Mouse (Mus musculus) midbrain, embryonic 11.5 days (tissue): Measurements from ENCODE around the gene Klhl5. TPM values are rescaled to one million over a fixed set of nuclear protein-coding genes. Genes with fewer than 3 reads are reported as not detected.

Experiments
- ATAC-seq: fragments of 200-750 bp; cut with Nextera tagmentation; 2 replicates; pipeline ENCODE4 v1.8.0; 2017; ENCODE audit warnings: moderate TSS enrichment, moderate library complexity; ENCODE audit not compliant: low FRiP score
- DNase-seq: peaks from one replicate; pipeline ENCODE4 v3.0.0; 2015; ENCODE audit warnings: low spot score; ENCODE audit errors: missing footprints
- H3K27ac ChIP-seq: fragments of 300-500 bp; sonication (generic); 2 replicates; pipeline ENCODE4 v1.5.1; 2014; ENCODE audit warnings: low read depth, low read length
- H3K27me3 ChIP-seq: fragments of 300-500 bp; sonication (generic); 2 replicates; pipeline ENCODE4 v1.6.1; 2014; ENCODE audit warnings: mild to moderate bottlenecking, low read length, moderate library complexity, mixed read lengths; ENCODE audit not compliant: control insufficient read depth, insufficient read depth
- H3K36me3 ChIP-seq: fragments of 300-500 bp; sonication (generic); 2 replicates; pipeline ENCODE4 v1.6.1; 2014; ENCODE audit warnings: mild to moderate bottlenecking, low read length, moderate library complexity, mixed read lengths; ENCODE audit not compliant: control insufficient read depth, insufficient read depth
- H3K4me1 ChIP-seq: fragments of 300-500 bp; sonication (generic); 2 replicates; pipeline ENCODE4 v1.6.1; 2014; ENCODE audit warnings: low read length; ENCODE audit not compliant: control insufficient read depth, insufficient read depth
- H3K4me2 ChIP-seq: fragments of 300-500 bp; sonication (generic); 2 replicates; pipeline ENCODE4 v1.6.1; 2014; ENCODE audit warnings: mild to moderate bottlenecking, moderate library complexity
- H3K4me3 ChIP-seq: fragments of 300-500 bp; sonication (generic); 2 replicates; pipeline ENCODE4 v1.5.1; 2014; ENCODE audit warnings: low read depth, low read length
- H3K9ac ChIP-seq: fragments of 300-500 bp; sonication (generic); 2 replicates; pipeline ENCODE4 v1.6.1; 2014; ENCODE audit warnings: low read length
- H3K9me3 ChIP-seq: fragments of 300-500 bp; sonication (generic); 2 replicates; pipeline ENCODE4 v1.6.1; 2016; ENCODE audit warnings: low read length; ENCODE audit not compliant: control insufficient read depth
- WGBS: fragments of 180-500 bp; shearing (Covaris S2); extraction: QIAGEN DNeasy Blood & Tissue Kit; methylation state at CpG from one replicate; pipeline ENCODE4 v1.1.7; 2014; 5-methylcytosine and 5-hydroxymethylcytosine counted together
- polyA plus RNA-seq: library from polyadenylated mRNA; unstranded; fragments of >200 nt; fragmentation: Nextera tagmentation; extraction: Ambion mirVana; gene quantifications from 2 replicates; pipeline ENCODE4 v1.2.1, GENCODE M21; 2014

Klhl5 gene
- polyA plus RNA-seq, 1 experiment from 2014 or later = 20.6 TPM

GRCm38 (mm10) chr5:65146749-65147148 is 39.4 kb downstream of the Klhl5 start:
- DNase-seq (no peak), ATAC-seq (no peak)
- Histone ChIP-seq H3K27me3 (no peaks in the 10 kb centered on the region), H3K4me3 (no peak overlapping the region), H3K4me1 (no peaks in the 10 kb centered on the region), H3K36me3 (peaks cover 3% of the 10 kb centered on the region; the same call in 1 of the 2 replicates), H3K4me2 (no peak overlapping the region), H3K9me3 (no peaks in the 10 kb centered on the region), H3K9ac (no peak overlapping the region), H3K27ac (no peak overlapping the region)
- WGBS = 91% methylated on average over 6 of the region's 6 CpGs

- Histone ChIP-seq H3K36me3 (peaks cover 3% of the 10 kb centered on the region; the same call in 1 of the 2 replicates), H3K9me3 (no peaks in the 10 kb centered on the region), H3K4me1 (no peaks in the 10 kb centered on the region), H3K4me2 (no peak overlapping the region), H3K27ac (no peak overlapping the region), H3K4me3 (no peak overlapping the region), H3K27me3 (no peaks in the 10 kb centered on the region), H3K9ac (no peak overlapping the region)
- ATAC-seq = no peak
- DNase-seq = no peak
- 91% methylated on average over 6 of the region's 6 CpGs for WGBS
These were observed 42.4 kb downstream of the Klhl5 start for GRCm38 (mm10) chr5:65149706-65150105.

- no peaks in the 10 kb centered on the region for H3K9me3 ChIP-seq
- no peak for DNase-seq
- H3K9ac ChIP-seq = no peak overlapping the region
- ATAC-seq = no peak
- no peak overlapping the region for H3K4me2 ChIP-seq
- WGBS = 92% methylated on average over 8 of the region's 8 CpGs
- no peaks in the 10 kb centered on the region for H3K4me1 ChIP-seq
- no peaks in the 10 kb centered on the region for H3K27me3 ChIP-seq
- no peak overlapping the region for H3K27ac ChIP-seq
- H3K36me3 ChIP-seq = peaks cover 3% of the 10 kb centered on the region; the same call in 1 of the 2 replicates
- H3K4me3 ChIP-seq = no peak overlapping the region
These were observed 43.1 kb downstream of the Klhl5 start for GRCm38 (mm10) chr5:65150376-65150955.

GRCm38 (mm10) chr5:65151276-65151675 is 43.9 kb downstream of the Klhl5 start:
- Histone ChIP-seq H3K9me3 (no peaks in the 10 kb centered on the region), H3K4me3 (no peak overlapping the region), H3K27me3 (no peaks in the 10 kb centered on the region), H3K27ac (no peak overlapping the region), H3K36me3 (peaks cover 3% of the 10 kb centered on the region; the same call in 1 of the 2 replicates), H3K9ac (no peak overlapping the region), H3K4me1 (no peaks in the 10 kb centered on the region), H3K4me2 (no peak overlapping the region)
- no peak for DNase-seq
- WGBS = 94% methylated on average over 3 of the region's 3 CpGs
- no peak for ATAC-seq

GRCm38 (mm10) chr5:65151767-65152166 is 44.4 kb downstream of the Klhl5 start:
- H3K4me3 ChIP-seq = no peak overlapping the region
- no peak overlapping the region for H3K9ac ChIP-seq
- DNase-seq (no peak), ATAC-seq (no peak)
- H3K4me2 ChIP-seq = no peak overlapping the region
- H3K9me3 ChIP-seq = no peaks in the 10 kb centered on the region
- H3K27ac ChIP-seq = no peak overlapping the region
- H3K27me3 ChIP-seq = no peaks in the 10 kb centered on the region
- WGBS = 80% methylated on average over 5 of the region's 5 CpGs
- H3K36me3 ChIP-seq = peaks cover 3% of the 10 kb centered on the region; the same call in 1 of the 2 replicates
- no peaks in the 10 kb centered on the region for H3K4me1 ChIP-seq

- H3K27ac ChIP-seq = no peak overlapping the region
- H3K4me3 ChIP-seq = no peak overlapping the region
- no peak overlapping the region for H3K4me2 ChIP-seq
- WGBS = 96% methylated on average over 6 of the region's 6 CpGs
- H3K9me3 ChIP-seq = no peaks in the 10 kb centered on the region
- H3K27me3 ChIP-seq = no peaks in the 10 kb centered on the region
- DNase-seq (peak; percentile 33), ATAC-seq (no peak)
- H3K9ac ChIP-seq = no peak overlapping the region
- no peaks in the 10 kb centered on the region for H3K4me1 ChIP-seq
- H3K36me3 ChIP-seq = no peaks in the 10 kb centered on the region; the same call in 1 of the 2 replicates
These were observed 46.9 kb downstream of the Klhl5 start for GRCm38 (mm10) chr5:65154287-65154686.

GRCm38 (mm10) chr5:65156853-65157252 is 49.5 kb downstream of the Klhl5 start:
- Histone ChIP-seq H3K27me3 (no peaks in the 10 kb centered on the region), H3K9ac (no peak overlapping the region), H3K27ac (no peak overlapping the region), H3K4me3 (no peak overlapping the region), H3K4me2 (no peak overlapping the region), H3K4me1 (no peaks in the 10 kb centered on the region), H3K9me3 (no peaks in the 10 kb centered on the region), H3K36me3 (no peaks in the 10 kb centered on the region)
- WGBS = 68% methylated on average over 2 of the region's 2 CpGs
- DNase-seq = peak; percentile 86
- no peak for ATAC-seq

GRCm38 (mm10) chr5:65157412-65158381 is 50.4 kb downstream of the Klhl5 start:
- WGBS = 76% methylated on average over 22 of the region's 22 CpGs
- H3K4me3 ChIP-seq = no peak overlapping the region
- ATAC-seq = no peak
- H3K9me3 ChIP-seq = no peaks in the 10 kb centered on the region
- peak; percentile 79 for DNase-seq
- no peaks in the 10 kb centered on the region for H3K27me3 ChIP-seq
- H3K9ac ChIP-seq = no peak overlapping the region
- H3K4me1 ChIP-seq = no peaks in the 10 kb centered on the region
- H3K4me2 ChIP-seq = no peak overlapping the region
- H3K27ac ChIP-seq = no peak overlapping the region
- H3K36me3 ChIP-seq = no peaks in the 10 kb centered on the region

GRCm38 (mm10) chr5:65158696-65159305 is 51.5 kb downstream of the Klhl5 start:
- Histone ChIP-seq H3K4me3 (no peak overlapping the region), H3K27me3 (no peaks in the 10 kb centered on the region), H3K27ac (no peak overlapping the region), H3K4me2 (no peak overlapping the region), H3K4me1 (no peaks in the 10 kb centered on the region), H3K9me3 (no peaks in the 10 kb centered on the region), H3K9ac (no peak overlapping the region), H3K36me3 (no peaks in the 10 kb centered on the region)
- no peak for ATAC-seq
- DNase-seq = peak; percentile 51
- 92% methylated on average over 20 of the region's 20 CpGs for WGBS
